Mouse (Mus musculus) forebrain, embryonic 10.5 days (tissue): ENCODE data around the gene E130208F15Rik. TPM values are rescaled to one million over a fixed set of nuclear protein-coding genes. Genes with fewer than 3 reads are reported as not detected.

Experiments used
- DNase-seq: peaks from one replicate; pipeline ENCODE4 v3.0.0-alpha.2; 2017; ENCODE audit warnings: low spot score; ENCODE audit errors: extremely low spot score
- H3K27ac ChIP-seq: fragments of 300-500 bp; sonication (generic); 2 replicates; pipeline ENCODE4 v1.5.1; 2016; ENCODE audit warnings: mild to moderate bottlenecking
- H3K27me3 ChIP-seq: fragments of 300-500 bp; sonication (generic); 2 replicates; pipeline ENCODE4 v1.6.1; 2016; ENCODE audit warnings: mild to moderate bottlenecking; ENCODE audit not compliant: poor library complexity, severe bottlenecking
- H3K36me3 ChIP-seq: fragments of 300-500 bp; sonication (generic); replicated peaks from 2 replicates; pipeline ENCODE4 v1.6.1; 2016; ENCODE audit warnings: mild to moderate bottlenecking, moderate library complexity
- H3K4me1 ChIP-seq: fragments of 300-500 bp; sonication (generic); 2 replicates; pipeline ENCODE4 v1.6.1; 2016
- H3K4me3 ChIP-seq: fragments of 300-500 bp; sonication (generic); 2 replicates; pipeline ENCODE4 v1.5.1; 2016; ENCODE audit warnings: mild to moderate bottlenecking, moderate library complexity
- H3K9me3 ChIP-seq: fragments of 300-500 bp; sonication (generic); 2 replicates; pipeline ENCODE4 v1.6.1; 2016; ENCODE audit warnings: mild to moderate bottlenecking, moderate library complexity
- whole genome bisulfite sequencing: fragments of 180-500 bp; shearing (Covaris S2); methylation state at CpG from one replicate; pipeline ENCODE4 v1.1.7; 2016; 5-methylcytosine and 5-hydroxymethylcytosine counted together
- polyA plus RNA-seq: library from polyadenylated mRNA; unstranded; fragments of >200 nt; fragmentation: Nextera tagmentation; extraction: Ambion mirVana; gene quantifications from 2 replicates; pipeline ENCODE4 v1.2.1, GENCODE M21; 2016

The E130208F15Rik gene
- 3.0 and 3.2 TPM in 2 replicates for polyA plus RNA-seq

GRCm38 (mm10) chr7:30321539-30322284, at the start of gene E130208F15Rik:
Gene E130208F15Rik (plus strand): TSS chr7:30321740.
- peak; percentile 62 for DNase-seq
- Histone ChIP-seq H3K27ac (peak within 1 kb of the TSS; percentile 90), H3K27me3 (peaks cover 6% of the 10 kb centered on the region; the same call in 1 of the 2 replicates), H3K9me3 (peaks cover 3% of the 10 kb centered on the region; the same call in 1 of the 2 replicates), H3K4me3 (peak within 1 kb of the TSS; percentile 88), H3K36me3 (peaks cover 22% of the 10 kb centered on the region; the same call in 1 of the 2 replicates), H3K4me1 (peaks cover 22% of the 10 kb centered on the region)
- under 1% methylated on average over 63 of the region's 63 CpGs for WGBS

GRCm38 (mm10) chr7:30274383-30274782, 47.2 kb upstream of the E130208F15Rik start:
- H3K27ac ChIP-seq: no peak overlapping the region
- H3K9me3 ChIP-seq: no peaks in the 10 kb centered on the region
- no peak for DNase-seq
- WGBS: 85% methylated on average over 6 of the region's 6 CpGs
- no peak overlapping the region for H3K4me3 ChIP-seq
- H3K4me1 ChIP-seq: peaks cover 7% of the 10 kb centered on the region
- no peaks in the 10 kb centered on the region for H3K27me3 ChIP-seq
- peaks cover 40% of the 10 kb centered on the region for H3K36me3 ChIP-seq

- peaks cover 20% of the 10 kb centered on the region for H3K4me1 ChIP-seq
- H3K27me3 ChIP-seq: no peaks in the 10 kb centered on the region
- H3K4me3 ChIP-seq: peak overlapping the region; percentile 87; the same call in 1 of the 2 replicates
- no peaks in the 10 kb centered on the region for H3K9me3 ChIP-seq
- no peak for DNase-seq
- no peaks in the 10 kb centered on the region for H3K36me3 ChIP-seq
- 59% methylated on average over 2 of the region's 2 CpGs for WGBS
- H3K27ac ChIP-seq: no peak overlapping the region
Measured at GRCm38 (mm10) chr7:30278911-30279310, 42.6 kb upstream of the E130208F15Rik start.

GRCm38 (mm10) chr7:30279536-30279935, 42.0 kb upstream of the E130208F15Rik start:
- H3K27ac ChIP-seq: peak overlapping the region; percentile 92
- under 1% methylated on average over 6 of the region's 6 CpGs for WGBS
- H3K4me3 ChIP-seq: peak overlapping the region; percentile 87
- DNase-seq: peak; percentile 33
- H3K4me1 ChIP-seq: peaks cover 20% of the 10 kb centered on the region
- H3K27me3 ChIP-seq: no peaks in the 10 kb centered on the region
- H3K36me3 ChIP-seq: no peaks in the 10 kb centered on the region
- H3K9me3 ChIP-seq: no peaks in the 10 kb centered on the region

- DNase-seq: peak; percentile 95
- Histone ChIP-seq H3K36me3 (no peaks in the 10 kb centered on the region), H3K27ac (peak within 1 kb of the TSS; percentile 92), H3K4me1 (peaks cover 20% of the 10 kb centered on the region), H3K4me3 (peak within 1 kb of the TSS; percentile 87), H3K9me3 (no peaks in the 10 kb centered on the region), H3K27me3 (no peaks in the 10 kb centered on the region)
- under 1% methylated on average over 49 of the region's 49 CpGs for WGBS
Measured at GRCm38 (mm10) chr7:30279951-30280669, 41.4 kb upstream of the E130208F15Rik start, which contains the start of the genes Thap8 and Wdr62. Gene Thap8 (plus strand): TSS chr7:30280094. Gene Wdr62 (minus strand): TSS chr7:30280419.

- H3K27me3 ChIP-seq: no peaks in the 10 kb centered on the region
- H3K27ac ChIP-seq: peak overlapping the region; percentile 92
- H3K36me3 ChIP-seq: no peaks in the 10 kb centered on the region
- H3K9me3 ChIP-seq: no peaks in the 10 kb centered on the region
- H3K4me3 ChIP-seq: peak overlapping the region; percentile 87
- peaks cover 20% of the 10 kb centered on the region for H3K4me1 ChIP-seq
- WGBS: under 1% methylated on average over 20 of the region's 20 CpGs
- DNase-seq: peak; percentile 80
Measured at GRCm38 (mm10) chr7:30280670-30281138, 40.8 kb upstream of the E130208F15Rik start.

GRCm38 (mm10) chr7:30281522-30281921, 40.0 kb upstream of the E130208F15Rik start:
- WGBS: 86% methylated on average over 4 of the region's 4 CpGs
- H3K36me3 ChIP-seq: no peaks in the 10 kb centered on the region
- H3K4me1 ChIP-seq: peaks cover 21% of the 10 kb centered on the region
- no peaks in the 10 kb centered on the region for H3K27me3 ChIP-seq
- no peak for DNase-seq
- H3K27ac ChIP-seq: no peak overlapping the region
- H3K4me3 ChIP-seq: peak overlapping the region; percentile 87; the same call in 1 of the 2 replicates
- H3K9me3 ChIP-seq: no peaks in the 10 kb centered on the region

GRCm38 (mm10) chr7:30282740-30283139, 38.8 kb upstream of the E130208F15Rik start:
- Histone ChIP-seq H3K27ac (no peak overlapping the region), H3K36me3 (no peaks in the 10 kb centered on the region), H3K9me3 (no peaks in the 10 kb centered on the region), H3K4me1 (peaks cover 26% of the 10 kb centered on the region), H3K27me3 (no peaks in the 10 kb centered on the region), H3K4me3 (no peak overlapping the region)
- no peak for DNase-seq
- WGBS: 86% methylated on average over 7 of the region's 7 CpGs

GRCm38 (mm10) chr7:30286701-30287410, 34.7 kb upstream of the E130208F15Rik start:
- peaks cover 27% of the 10 kb centered on the region for H3K4me1 ChIP-seq
- no peak for DNase-seq
- no peak overlapping the region for H3K27ac ChIP-seq
- 77% methylated on average over 8 of the region's 8 CpGs for WGBS
- no peaks in the 10 kb centered on the region for H3K36me3 ChIP-seq
- H3K4me3 ChIP-seq: no peak overlapping the region
- H3K9me3 ChIP-seq: no peaks in the 10 kb centered on the region
- peaks cover 13% of the 10 kb centered on the region; the same call in 1 of the 2 replicates for H3K27me3 ChIP-seq

- no peak for DNase-seq
- no peaks in the 10 kb centered on the region for H3K9me3 ChIP-seq
- no peak overlapping the region for H3K27ac ChIP-seq
- peaks cover 13% of the 10 kb centered on the region; the same call in 1 of the 2 replicates for H3K27me3 ChIP-seq
- H3K4me1 ChIP-seq: peaks cover 39% of the 10 kb centered on the region
- no peak overlapping the region for H3K4me3 ChIP-seq
- WGBS: 75% methylated on average over 6 of the region's 6 CpGs
- H3K36me3 ChIP-seq: peaks cover 5% of the 10 kb centered on the region
Measured at GRCm38 (mm10) chr7:30288046-30288445, 33.5 kb upstream of the E130208F15Rik start.

- H3K4me1 ChIP-seq: peaks cover 39% of the 10 kb centered on the region
- DNase-seq: no peak
- H3K27ac ChIP-seq: peak overlapping the region; percentile 65
- H3K27me3 ChIP-seq: peaks cover 13% of the 10 kb centered on the region; the same call in 1 of the 2 replicates
- peaks cover 15% of the 10 kb centered on the region for H3K36me3 ChIP-seq
- H3K4me3 ChIP-seq: no peak overlapping the region
- WGBS: 74% methylated on average over 7 of the region's 7 CpGs
- no peaks in the 10 kb centered on the region for H3K9me3 ChIP-seq
Measured at GRCm38 (mm10) chr7:30289071-30289713, 32.3 kb upstream of the E130208F15Rik start.
